25 mouse cellular contexts compared by ENCODE assay signal in genomic region chr10:127605756-127606155, GRCm38 (mm10). TPM values are rescaled to one million over a fixed set of nuclear protein-coding genes. Genes with fewer than 3 reads are reported as not detected.
A peak's percentile ranks its signal among the peaks of the same experiment; 100 is the strongest.
DNase-seq lines count a peak whose midpoint lies in the region; ATAC-seq and TF ChIP-seq lines count a peak whose summit lies in the region.
"Had no signal": no experiment of that assay in that cellular context is flagged by ENCODE, and none has a peak within 500 bp of the region (broad histone marks: within the 10 kb centered on the region; RNA-seq: fewer than 3 reads in every experiment).

No protein-coding gene starts in this region.

- H3K9ac ChIP-seq in kidney, embryonic 15.5 days: no peak overlapping the region
- no peak overlapping the region for H3K9ac ChIP-seq in intestine, postnatal 0 days (ENCODE audit: low read depth, low read length)
- H3K9ac ChIP-seq: heart, embryonic 15.5 days; liver, embryonic 14.5 days had no signal

- H3K4me3 ChIP-seq in kidney, embryonic 15.5 days (replicated peaks): no peak overlapping the region
- peak overlapping the region; percentile 51 for H3K4me3 ChIP-seq in E14TG2a.4 (replicated peaks; ENCODE audit: low read length)
- no peak overlapping the region for H3K4me3 ChIP-seq in intestine, postnatal 0 days (ENCODE audit: low read depth, low read length)
- H3K4me3 ChIP-seq in thymus, adult 2 months (ENCODE audit: control insufficient read depth, insufficient read depth, low read length): no peak overlapping the region
- H3K4me3 ChIP-seq: erythroblast, embryonic 14.5 days; heart, embryonic 10.5 days; heart, embryonic 15.5 days had no signal

- WGBS in kidney, embryonic 15.5 days: 89% methylated on average over 9 of the region's 9 CpGs
- WGBS in intestine, postnatal 0 days: 94% methylated on average over 9 of the region's 9 CpGs
- WGBS in thymus, adult 2 months: 79% methylated on average over 9 of the region's 9 CpGs

- H3K9me3 ChIP-seq in kidney, embryonic 15.5 days (replicated peaks): no peaks in the 10 kb centered on the region
- no peaks in the 10 kb centered on the region for H3K9me3 ChIP-seq in E14TG2a.4 (ENCODE audit: low read length)
- H3K9me3 ChIP-seq in intestine, postnatal 0 days (ENCODE audit: control insufficient read depth): no peaks in the 10 kb centered on the region
- H3K9me3 ChIP-seq: heart, embryonic 10.5 days; heart, embryonic 15.5 days had no signal

- peaks cover 56% of the 10 kb centered on the region for H3K4me1 ChIP-seq in kidney, embryonic 15.5 days
- peaks cover 75% of the 10 kb centered on the region for H3K4me1 ChIP-seq in E14TG2a.4 (replicated peaks; ENCODE audit: low read depth, low read length)
- H3K4me1 ChIP-seq in intestine, postnatal 0 days (replicated peaks; ENCODE audit: control insufficient read depth, insufficient read depth, low read length): peaks cover 24% of the 10 kb centered on the region
- peaks cover 14% of the 10 kb centered on the region for H3K4me1 ChIP-seq in thymus, adult 2 months (replicated peaks; ENCODE audit: control insufficient read depth, insufficient read depth, low read length)

- no peak for TF ChIP-seq CTCF in E14TG2a.4 (conservative IDR thresholded peaks at IDR 0.05; ENCODE audit: low read length)
- no peak for TF ChIP-seq CTCF in intestine, postnatal 0 days (IDR thresholded peaks at IDR 0.05; ENCODE audit: low read depth)
- TF ChIP-seq CTCF in thymus, adult 2 months (IDR thresholded peaks at IDR 0.05; ENCODE audit: borderline replicate concordance, control insufficient read depth, extremely low read depth, insufficient read depth, low read length, poor library complexity): no peak

- H3K36me3 ChIP-seq in kidney, embryonic 15.5 days: peaks cover 42% of the 10 kb centered on the region
- H3K36me3 ChIP-seq in E14TG2a.4 (ENCODE audit: insufficient read depth, low read length): 0 out of 2 replicates have a peak, but pooled peaks cover 11% of the 10 kb centered on the region
- H3K36me3 ChIP-seq in intestine, postnatal 0 days (ENCODE audit: control insufficient read depth, insufficient read depth): peaks cover 57% of the 10 kb centered on the region
- no peaks in the 10 kb centered on the region for H3K36me3 ChIP-seq in thymus, adult 2 months (ENCODE audit: control insufficient read depth, insufficient read depth, low read length)
- H3K36me3 ChIP-seq: heart, embryonic 15.5 days had no signal

- no peak for ATAC-seq in kidney, embryonic 15.5 days (replicated peaks; ENCODE audit: low FRiP score)
- no peak for ATAC-seq in intestine, postnatal 0 days
- ATAC-seq: forebrain, embryonic 16.5 days; hindbrain, postnatal 0 days had no signal

- H3K27ac ChIP-seq in kidney, embryonic 15.5 days: 0 out of 2 replicates have a peak overlapping the region, but pooled peaks have one; percentile 70
- peak overlapping the region; percentile 95; the same call in 1 of the 2 replicates for H3K27ac ChIP-seq in intestine, postnatal 0 days (ENCODE audit: low read depth, low read length)
- no peak overlapping the region for H3K27ac ChIP-seq in thymus, adult 2 months (ENCODE audit: control insufficient read depth, insufficient read depth, low read length)
- H3K27ac ChIP-seq: heart, embryonic 15.5 days; hindbrain, postnatal 0 days; liver, embryonic 14.5 days had no signal

- no peaks in the 10 kb centered on the region for H3K27me3 ChIP-seq in kidney, embryonic 15.5 days
- peaks cover 3% of the 10 kb centered on the region; the same call in 1 of the 2 replicates for H3K27me3 ChIP-seq in E14TG2a.4 (ENCODE audit: insufficient read depth, low read length)
- H3K27me3 ChIP-seq in intestine, postnatal 0 days (replicated peaks; ENCODE audit: control insufficient read depth, insufficient read depth, low read length): no peaks in the 10 kb centered on the region
- H3K27me3 ChIP-seq in thymus, adult 2 months (ENCODE audit: control insufficient read depth, insufficient read depth, low read length): no peaks in the 10 kb centered on the region
- H3K27me3 ChIP-seq: heart, embryonic 15.5 days; Patski had no signal

- DNase-seq in kidney, postnatal 10 days: no peak
- DNase-seq in A20 (ENCODE audit: low read depth, low spot score): peak; percentile 69
- no peak for DNase-seq in spleen, postnatal 36 days (ENCODE audit: low spot score in 2 of 2)
- no peak for DNase-seq in thymus, adult 2 months
- DNase-seq: cerebellum, adult 11 months; cerebellum, adult 9-11 months; embryo, embryonic 11 days; gastrocnemius, postnatal 10 days; kidney, adult 11 months; kidney, postnatal 25 days; left cerebral cortex, postnatal 4 days; lung, adult 2 months; lung, postnatal 10 days; midbrain, embryonic 14.5 days; thymus, postnatal 25 days had no signal

- no peak for TF ChIP-seq POLR2A in thymus, adult 2 months (IDR thresholded peaks at IDR 0.05; ENCODE audit: control insufficient read depth, extremely low read depth, insufficient read depth, low read length, poor library complexity)

- no peak overlapping the region for H3K4me2 ChIP-seq in kidney, embryonic 15.5 days
- H3K4me2 ChIP-seq in intestine, postnatal 0 days (replicated peaks; ENCODE audit: low read depth): no peak overlapping the region
- H3K4me2 ChIP-seq: heart, embryonic 15.5 days had no signal

RNA-seq across cellular contexts. Expression of gene Lrp1, which starts 15.2 kb away (rescaled TPM):
- 52.4 and 65.0 TPM in 2 replicates for polyA plus RNA-seq in kidney, embryonic 15.5 days (2015; fragmentation: Nextera tagmentation; extraction: Ambion mirVana)
- polyA plus RNA-seq in intestine, postnatal 0 days (2015; fragmentation: Nextera tagmentation; extraction: Ambion mirVana): 28.9 and 33.4 TPM in 2 replicates
- polyA plus RNA-seq in thymus, adult 2 months (2012; rRNA removed): 35.3 and 40.3 TPM in 2 replicates

RNA-seq across cellular contexts. Expression of gene Stat6, which starts 37.0 kb away (rescaled TPM):
- polyA plus RNA-seq in kidney, embryonic 15.5 days (2015; fragmentation: Nextera tagmentation; extraction: Ambion mirVana): 26.5 and 27.2 TPM in 2 replicates
- 27.1 and 29.2 TPM in 2 replicates for polyA plus RNA-seq in intestine, postnatal 0 days (2015; fragmentation: Nextera tagmentation; extraction: Ambion mirVana)
- polyA plus RNA-seq in thymus, adult 2 months (2012; rRNA removed): 168 and 185 TPM in 2 replicates
